Mouse (Mus musculus): ENCODE data around the gene Mmp14. TPM values are rescaled to one million over a fixed set of nuclear protein-coding genes. Genes with fewer than 3 reads are reported as not detected.

Mmp14 gene
- polyA plus RNA-seq, 1 experiment = 20.3 TPM

- Histone ChIP-seq H3K36me3 (replicated peaks; ENCODE audit: low read length) (peaks cover 31% of the 10 kb centered on the region), H3K4me1 (peaks cover 64% of the 10 kb centered on the region), H3K9me3 (peaks cover 13% of the 10 kb centered on the region; the same call in 1 of the 2 replicates), H3K4me3 (replicated peaks) (peak overlapping the region; percentile 84), H3K27me3 (replicated peaks) (peaks cover 27% of the 10 kb centered on the region)
- no peak for TF ChIP-seq FLI1 (IDR thresholded peaks at IDR 0.05; ENCODE audit: low read length)
- TF ChIP-seq GATA1 (IDR thresholded peaks at IDR 0.05; ENCODE audit: borderline replicate concordance, low read length) = no peak
Measured at GRCm38 (mm10) chr14:54432078-54432836, 845 bp downstream of the Mmp14 start.

GRCm38 (mm10) chr14:54432837-54433830 lies 1.7 kb downstream of the Mmp14 start:
- no peak for TF ChIP-seq FLI1 (IDR thresholded peaks at IDR 0.05; ENCODE audit: low read length)
- TF ChIP-seq GATA1 (IDR thresholded peaks at IDR 0.05; ENCODE audit: borderline replicate concordance, low read length) = no peak
- peaks cover 28% of the 10 kb centered on the region for H3K36me3 ChIP-seq (replicated peaks; ENCODE audit: low read length)
- peaks cover 58% of the 10 kb centered on the region for H3K4me1 ChIP-seq
- H3K9me3 ChIP-seq = peaks cover 13% of the 10 kb centered on the region; the same call in 1 of the 2 replicates
- peak overlapping the region; percentile 86 for H3K4me3 ChIP-seq (replicated peaks)
- peaks cover 29% of the 10 kb centered on the region for H3K27me3 ChIP-seq (replicated peaks)

GRCm38 (mm10) chr14:54433941-54434531 lies 2.6 kb downstream of the Mmp14 start:
- Histone ChIP-seq H3K4me3 (replicated peaks) (peak overlapping the region; percentile 38), H3K27me3 (replicated peaks) (peaks cover 37% of the 10 kb centered on the region), H3K36me3 (replicated peaks; ENCODE audit: low read length) (peaks cover 21% of the 10 kb centered on the region), H3K9me3 (peaks cover 13% of the 10 kb centered on the region; the same call in 1 of the 2 replicates), H3K4me1 (peaks cover 55% of the 10 kb centered on the region)
- no peak for TF ChIP-seq GATA1 (IDR thresholded peaks at IDR 0.05; ENCODE audit: borderline replicate concordance, low read length)
- no peak for TF ChIP-seq FLI1 (IDR thresholded peaks at IDR 0.05; ENCODE audit: low read length)

- peaks cover 13% of the 10 kb centered on the region; the same call in 1 of the 2 replicates for H3K9me3 ChIP-seq
- TF ChIP-seq FLI1 (IDR thresholded peaks at IDR 0.05; ENCODE audit: low read length) (no peak), GATA1 (IDR thresholded peaks at IDR 0.05; ENCODE audit: borderline replicate concordance, low read length) (no peak)
- peaks cover 48% of the 10 kb centered on the region for H3K4me1 ChIP-seq
- peaks cover 8% of the 10 kb centered on the region for H3K36me3 ChIP-seq (replicated peaks; ENCODE audit: low read length)
- no peak overlapping the region for H3K4me3 ChIP-seq (replicated peaks)
- H3K27me3 ChIP-seq (replicated peaks) = peaks cover 49% of the 10 kb centered on the region
Measured at GRCm38 (mm10) chr14:54435194-54435918, 3.9 kb downstream of the Mmp14 start.

- TF ChIP-seq FLI1 (IDR thresholded peaks at IDR 0.05; ENCODE audit: low read length) (no peak), GATA1 (IDR thresholded peaks at IDR 0.05; ENCODE audit: borderline replicate concordance, low read length) (no peak)
- Histone ChIP-seq H3K27me3 (replicated peaks) (peaks cover 48% of the 10 kb centered on the region), H3K9me3 (no peaks in the 10 kb centered on the region), H3K36me3 (replicated peaks; ENCODE audit: low read length) (no peaks in the 10 kb centered on the region), H3K4me3 (replicated peaks) (no peak overlapping the region), H3K4me1 (peaks cover 26% of the 10 kb centered on the region)
Measured at GRCm38 (mm10) chr14:54439155-54439554, 7.7 kb downstream of the Mmp14 start.

- Histone ChIP-seq H3K4me3 (replicated peaks) (no peak overlapping the region), H3K4me1 (peaks cover 21% of the 10 kb centered on the region), H3K9me3 (no peaks in the 10 kb centered on the region), H3K36me3 (replicated peaks; ENCODE audit: low read length) (no peaks in the 10 kb centered on the region), H3K27me3 (replicated peaks) (peaks cover 52% of the 10 kb centered on the region)
- no peak for TF ChIP-seq GATA1 (IDR thresholded peaks at IDR 0.05; ENCODE audit: borderline replicate concordance, low read length)
- no peak for TF ChIP-seq FLI1 (IDR thresholded peaks at IDR 0.05; ENCODE audit: low read length)
Measured at GRCm38 (mm10) chr14:54439610-54440009, 8.2 kb downstream of the Mmp14 start.

- Histone ChIP-seq H3K4me1 (peaks cover 22% of the 10 kb centered on the region), H3K27me3 (replicated peaks) (peaks cover 52% of the 10 kb centered on the region), H3K4me3 (replicated peaks) (no peak overlapping the region), H3K9me3 (no peaks in the 10 kb centered on the region), H3K36me3 (replicated peaks; ENCODE audit: low read length) (no peaks in the 10 kb centered on the region)
- TF ChIP-seq FLI1 (IDR thresholded peaks at IDR 0.05; ENCODE audit: low read length) (no peak), GATA1 (IDR thresholded peaks at IDR 0.05; ENCODE audit: borderline replicate concordance, low read length) (no peak)
Measured at GRCm38 (mm10) chr14:54440538-54440937, 9.1 kb downstream of the Mmp14 start.

GRCm38 (mm10) chr14:54441365-54441764 lies 10.0 kb downstream of the Mmp14 start:
- TF ChIP-seq GATA1 (IDR thresholded peaks at IDR 0.05; ENCODE audit: borderline replicate concordance, low read length) (no peak), FLI1 (IDR thresholded peaks at IDR 0.05; ENCODE audit: low read length) (no peak)
- H3K9me3 ChIP-seq = no peaks in the 10 kb centered on the region
- H3K4me3 ChIP-seq (replicated peaks) = no peak overlapping the region

GRCm38 (mm10) chr14:54442548-54442947 lies 11.1 kb downstream of the Mmp14 start:
- Histone ChIP-seq H3K4me1 (peaks cover 25% of the 10 kb centered on the region), H3K4me3 (replicated peaks) (no peak overlapping the region), H3K27me3 (replicated peaks) (peaks cover 48% of the 10 kb centered on the region), H3K36me3 (replicated peaks; ENCODE audit: low read length) (no peaks in the 10 kb centered on the region), H3K9me3 (no peaks in the 10 kb centered on the region)
- TF ChIP-seq GATA1 (IDR thresholded peaks at IDR 0.05; ENCODE audit: borderline replicate concordance, low read length) (no peak), FLI1 (IDR thresholded peaks at IDR 0.05; ENCODE audit: low read length) (no peak)

More at GRCm38 (mm10) chr14:54441365-54441764, 10.0 kb downstream of the Mmp14 start:
- Histone ChIP-seq H3K4me1 (peaks cover 25% of the 10 kb centered on the region), H3K27me3 (replicated peaks) (peaks cover 52% of the 10 kb centered on the region), H3K36me3 (replicated peaks; ENCODE audit: low read length) (no peaks in the 10 kb centered on the region)
